Mouse (Mus musculus): ENCODE measurements around the gene Ptpn7. TPM values are rescaled to one million over a fixed set of nuclear protein-coding genes. Genes with fewer than 3 reads are reported as not detected.

Ptpn7 gene
- polyA plus RNA-seq, 1 experiment: 1.8 TPM

GRCm38 (mm10) chr1:135090914-135091313 lies 41.6 kb upstream of the Ptpn7 start:
- TF ChIP-seq CTCF (IDR thresholded peaks at IDR 0.05; ENCODE audit: low read depth, low read length) (no peak), EP300 (IDR thresholded peaks at IDR 0.05; ENCODE audit: insufficient read depth, low read depth, low read length) (no peak), POLR2A (IDR thresholded peaks at IDR 0.05; ENCODE audit: insufficient read depth, low read length) (no peak)
- Histone ChIP-seq H3K4me1 (ENCODE audit: control insufficient read depth, insufficient read depth, low read length) (no peaks in the 10 kb centered on the region), H3K27me3 (ENCODE audit: control insufficient read depth, insufficient read depth, low read length, poor library complexity, severe bottlenecking) (no peaks in the 10 kb centered on the region), H3K4me3 (ENCODE audit: low read depth, low read length) (no peak overlapping the region), H3K9ac (ENCODE audit: low read depth, poor library complexity, severe bottlenecking) (no peak overlapping the region), H3K36me3 (ENCODE audit: control insufficient read depth, insufficient read depth, low read length, poor library complexity, severe bottlenecking) (no peaks in the 10 kb centered on the region), H3K27ac (ENCODE audit: insufficient read depth, low read length) (no peak overlapping the region), H3K9me3 (replicated peaks; ENCODE audit: control insufficient read depth, insufficient read depth, low read length, poor library complexity, severe bottlenecking) (no peaks in the 10 kb centered on the region)

- TF ChIP-seq CTCF (IDR thresholded peaks at IDR 0.05; ENCODE audit: low read depth, low read length) (peak; percentile 21), EP300 (IDR thresholded peaks at IDR 0.05; ENCODE audit: insufficient read depth, low read depth, low read length) (no peak)
- Histone ChIP-seq H3K4me1 (ENCODE audit: control insufficient read depth, insufficient read depth, low read length) (no peaks in the 10 kb centered on the region), H3K9ac (ENCODE audit: low read depth, poor library complexity, severe bottlenecking) (no peak overlapping the region), H3K36me3 (ENCODE audit: control insufficient read depth, insufficient read depth, low read length, poor library complexity, severe bottlenecking) (no peaks in the 10 kb centered on the region), H3K4me3 (ENCODE audit: low read depth, low read length) (no peak overlapping the region), H3K27ac (ENCODE audit: insufficient read depth, low read length) (no peak overlapping the region), H3K27me3 (ENCODE audit: control insufficient read depth, insufficient read depth, low read length, poor library complexity, severe bottlenecking) (no peaks in the 10 kb centered on the region), H3K9me3 (replicated peaks; ENCODE audit: control insufficient read depth, insufficient read depth, low read length, poor library complexity, severe bottlenecking) (no peaks in the 10 kb centered on the region)
Measured at GRCm38 (mm10) chr1:135094723-135095122, 37.8 kb upstream of the Ptpn7 start.

- no peak overlapping the region for H3K27ac ChIP-seq (ENCODE audit: insufficient read depth, low read length)
- H3K4me3 ChIP-seq (ENCODE audit: low read depth, low read length): no peak overlapping the region
- H3K27me3 ChIP-seq (ENCODE audit: control insufficient read depth, insufficient read depth, low read length, poor library complexity, severe bottlenecking): no peaks in the 10 kb centered on the region
- no peaks in the 10 kb centered on the region for H3K4me1 ChIP-seq (ENCODE audit: control insufficient read depth, insufficient read depth, low read length)
- H3K9me3 ChIP-seq (replicated peaks; ENCODE audit: control insufficient read depth, insufficient read depth, low read length, poor library complexity, severe bottlenecking): no peaks in the 10 kb centered on the region
- H3K9ac ChIP-seq (ENCODE audit: low read depth, poor library complexity, severe bottlenecking): no peak overlapping the region
- no peak for TF ChIP-seq POLR2A (IDR thresholded peaks at IDR 0.05; ENCODE audit: insufficient read depth, low read length)
- TF ChIP-seq EP300 (IDR thresholded peaks at IDR 0.05; ENCODE audit: insufficient read depth, low read depth, low read length): no peak
- TF ChIP-seq CTCF (IDR thresholded peaks at IDR 0.05; ENCODE audit: low read depth, low read length): no peak
- H3K36me3 ChIP-seq (ENCODE audit: control insufficient read depth, insufficient read depth, low read length, poor library complexity, severe bottlenecking): no peaks in the 10 kb centered on the region
Measured at GRCm38 (mm10) chr1:135095189-135095588, 37.3 kb upstream of the Ptpn7 start.

GRCm38 (mm10) chr1:135096312-135096711 lies 36.2 kb upstream of the Ptpn7 start:
- Histone ChIP-seq H3K9me3 (replicated peaks; ENCODE audit: control insufficient read depth, insufficient read depth, low read length, poor library complexity, severe bottlenecking) (no peaks in the 10 kb centered on the region), H3K9ac (ENCODE audit: low read depth, poor library complexity, severe bottlenecking) (no peak overlapping the region), H3K27me3 (ENCODE audit: control insufficient read depth, insufficient read depth, low read length, poor library complexity, severe bottlenecking) (no peaks in the 10 kb centered on the region), H3K4me3 (ENCODE audit: low read depth, low read length) (no peak overlapping the region), H3K36me3 (ENCODE audit: control insufficient read depth, insufficient read depth, low read length, poor library complexity, severe bottlenecking) (no peaks in the 10 kb centered on the region), H3K4me1 (ENCODE audit: control insufficient read depth, insufficient read depth, low read length) (no peaks in the 10 kb centered on the region), H3K27ac (ENCODE audit: insufficient read depth, low read length) (no peak overlapping the region)
- TF ChIP-seq CTCF (IDR thresholded peaks at IDR 0.05; ENCODE audit: low read depth, low read length) (no peak), EP300 (IDR thresholded peaks at IDR 0.05; ENCODE audit: insufficient read depth, low read depth, low read length) (no peak), POLR2A (IDR thresholded peaks at IDR 0.05; ENCODE audit: insufficient read depth, low read length) (no peak)

- no peak overlapping the region for H3K4me3 ChIP-seq (ENCODE audit: low read depth, low read length)
- no peaks in the 10 kb centered on the region for H3K36me3 ChIP-seq (ENCODE audit: control insufficient read depth, insufficient read depth, low read length, poor library complexity, severe bottlenecking)
- no peak overlapping the region for H3K9ac ChIP-seq (ENCODE audit: low read depth, poor library complexity, severe bottlenecking)
- H3K27ac ChIP-seq (ENCODE audit: insufficient read depth, low read length): no peak overlapping the region
- H3K27me3 ChIP-seq (ENCODE audit: control insufficient read depth, insufficient read depth, low read length, poor library complexity, severe bottlenecking): no peaks in the 10 kb centered on the region
- no peaks in the 10 kb centered on the region for H3K4me1 ChIP-seq (ENCODE audit: control insufficient read depth, insufficient read depth, low read length)
- H3K9me3 ChIP-seq (replicated peaks; ENCODE audit: control insufficient read depth, insufficient read depth, low read length, poor library complexity, severe bottlenecking): no peaks in the 10 kb centered on the region
- TF ChIP-seq POLR2A (IDR thresholded peaks at IDR 0.05; ENCODE audit: insufficient read depth, low read length): no peak
- no peak for TF ChIP-seq EP300 (IDR thresholded peaks at IDR 0.05; ENCODE audit: insufficient read depth, low read depth, low read length)
- no peak for TF ChIP-seq CTCF (IDR thresholded peaks at IDR 0.05; ENCODE audit: low read depth, low read length)
Measured at GRCm38 (mm10) chr1:135097441-135097840, 35.1 kb upstream of the Ptpn7 start.

- TF ChIP-seq POLR2A (IDR thresholded peaks at IDR 0.05; ENCODE audit: insufficient read depth, low read length): no peak
- no peak for TF ChIP-seq CTCF (IDR thresholded peaks at IDR 0.05; ENCODE audit: low read depth, low read length)
- no peak for TF ChIP-seq EP300 (IDR thresholded peaks at IDR 0.05; ENCODE audit: insufficient read depth, low read depth, low read length)
- no peaks in the 10 kb centered on the region for H3K27me3 ChIP-seq (ENCODE audit: control insufficient read depth, insufficient read depth, low read length, poor library complexity, severe bottlenecking)
- no peak overlapping the region for H3K27ac ChIP-seq (ENCODE audit: insufficient read depth, low read length)
- H3K4me3 ChIP-seq (ENCODE audit: low read depth, low read length): no peak overlapping the region
- no peaks in the 10 kb centered on the region for H3K9me3 ChIP-seq (replicated peaks; ENCODE audit: control insufficient read depth, insufficient read depth, low read length, poor library complexity, severe bottlenecking)
- H3K9ac ChIP-seq (ENCODE audit: low read depth, poor library complexity, severe bottlenecking): no peak overlapping the region
- H3K4me1 ChIP-seq (ENCODE audit: control insufficient read depth, insufficient read depth, low read length): no peaks in the 10 kb centered on the region
- H3K36me3 ChIP-seq (ENCODE audit: control insufficient read depth, insufficient read depth, low read length, poor library complexity, severe bottlenecking): no peaks in the 10 kb centered on the region
Measured at GRCm38 (mm10) chr1:135098441-135098840, 34.1 kb upstream of the Ptpn7 start.

Measured in ES-Bruce4 (cell line).